ENCODE assay signal across 18 mouse cellular contexts in the genomic region with DNA sequence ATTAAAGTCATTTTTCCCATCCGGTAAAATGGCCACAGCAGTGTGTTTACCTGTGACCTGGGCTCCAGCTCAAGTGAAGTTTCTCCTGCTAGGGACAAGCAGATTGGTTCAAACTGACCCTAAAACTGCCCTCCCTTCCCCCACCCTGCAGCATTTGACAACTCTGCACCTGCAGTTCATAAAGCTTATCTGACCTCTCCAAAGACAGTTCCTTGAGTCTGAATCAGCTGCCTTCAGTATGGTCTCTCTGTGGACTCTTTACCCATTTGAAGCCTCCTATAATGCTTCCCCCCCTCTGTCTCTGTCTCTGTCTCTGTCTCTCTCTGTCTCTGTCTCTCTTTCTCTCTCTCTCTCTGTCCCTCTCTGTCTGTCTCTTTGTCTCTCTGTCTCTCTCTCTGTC. TPM values are rescaled to one million over a fixed set of nuclear protein-coding genes. Genes with fewer than 3 reads are reported as not detected.
A peak's percentile ranks its signal among the peaks of the same experiment; 100 is the strongest.
DNase-seq lines count a peak whose midpoint lies in the region; ATAC-seq and TF ChIP-seq lines count a peak whose summit lies in the region.
"Had no signal": no experiment of that assay in that cellular context is flagged by ENCODE, and none has a peak within 500 bp of the region (broad histone marks: within the 10 kb centered on the region; RNA-seq: fewer than 3 reads in every experiment).

No protein-coding gene starts in this region.

- H3K27ac ChIP-seq in lung, postnatal 0 days (ENCODE audit: low read length) = no peak overlapping the region
- H3K27ac ChIP-seq in stomach, embryonic 16.5 days (ENCODE audit: low read length) = peak overlapping the region; percentile 61
- no peak overlapping the region for H3K27ac ChIP-seq in hindbrain, embryonic 12.5 days
- H3K27ac ChIP-seq: embryonic facial prominence, embryonic 12.5 days; forebrain, embryonic 15.5 days; heart, embryonic 13.5 days had no signal

- H3K4me1 ChIP-seq in lung, postnatal 0 days (ENCODE audit: insufficient read depth, low read depth, low read length) = no peaks in the 10 kb centered on the region
- H3K4me1 ChIP-seq in stomach, embryonic 16.5 days (ENCODE audit: control insufficient read depth, insufficient read depth, low read length) = no peaks in the 10 kb centered on the region
- H3K4me1 ChIP-seq in hindbrain, embryonic 12.5 days = no peaks in the 10 kb centered on the region
- H3K4me1 ChIP-seq: embryonic facial prominence, embryonic 12.5 days; forebrain, embryonic 15.5 days; heart, embryonic 13.5 days had no signal

- TF ChIP-seq EP300 in lung, postnatal 0 days (IDR thresholded peaks at IDR 0.05) = no peak

- H3K4me3 ChIP-seq in lung, postnatal 0 days (ENCODE audit: low read depth, low read length) = no peak overlapping the region
- no peak overlapping the region for H3K4me3 ChIP-seq in stomach, embryonic 16.5 days (replicated peaks; ENCODE audit: low read length)
- H3K4me3 ChIP-seq in hindbrain, embryonic 12.5 days = no peak overlapping the region
- H3K4me3 ChIP-seq: embryonic facial prominence, embryonic 12.5 days; forebrain, embryonic 15.5 days; heart, embryonic 13.5 days had no signal

- no peaks in the 10 kb centered on the region for H3K36me3 ChIP-seq in lung, postnatal 0 days (ENCODE audit: insufficient read depth, low read length)
- no peaks in the 10 kb centered on the region for H3K36me3 ChIP-seq in stomach, embryonic 16.5 days (ENCODE audit: control insufficient read depth, insufficient read depth, low read length)
- H3K36me3 ChIP-seq in hindbrain, embryonic 12.5 days = no peaks in the 10 kb centered on the region
- H3K36me3 ChIP-seq: embryonic facial prominence, embryonic 12.5 days; forebrain, embryonic 15.5 days; heart, embryonic 13.5 days had no signal

- DNase-seq in lung, postnatal 0 days (ENCODE audit: low spot score) = no peak
- no peak for DNase-seq in lung, postnatal 25 days (ENCODE audit: low spot score)
- DNase-seq in right cerebral cortex, adult 2 months (ENCODE audit: low spot score in 2 of 2) = no peak
- DNase-seq in heart, adult 18-20 months = no peak
- DNase-seq: adrenal gland, postnatal 14 days; cerebellum, adult 11-12 months; cerebellum, adult 9-10 months; cerebellum, postnatal 25 days; gastrocnemius, postnatal 10 days; heart, postnatal 36 days had no signal

- TF ChIP-seq CTCF in lung, postnatal 0 days (IDR thresholded peaks at IDR 0.05) = no peak

- H3K4me2 ChIP-seq in lung, postnatal 0 days (replicated peaks; ENCODE audit: low read depth, low read length) = no peak overlapping the region
- no peak overlapping the region for H3K4me2 ChIP-seq in stomach, embryonic 16.5 days (ENCODE audit: low read depth, low read length)
- H3K4me2 ChIP-seq in hindbrain, embryonic 12.5 days (replicated peaks) = no peak overlapping the region
- H3K4me2 ChIP-seq: embryonic facial prominence, embryonic 12.5 days; forebrain, embryonic 15.5 days; heart, embryonic 13.5 days had no signal

- no peak overlapping the region for H3K9ac ChIP-seq in lung, postnatal 0 days (replicated peaks; ENCODE audit: low read depth)
- no peak overlapping the region for H3K9ac ChIP-seq in stomach, embryonic 16.5 days (ENCODE audit: low read length)
- no peak overlapping the region for H3K9ac ChIP-seq in hindbrain, embryonic 12.5 days
- H3K9ac ChIP-seq: embryonic facial prominence, embryonic 12.5 days; forebrain, embryonic 15.5 days; heart, embryonic 13.5 days had no signal

- H3K9me3 ChIP-seq in lung, postnatal 0 days (ENCODE audit: low read length) = no peaks in the 10 kb centered on the region
- H3K9me3 ChIP-seq in stomach, embryonic 16.5 days (replicated peaks; ENCODE audit: control insufficient read depth, low read length) = no peaks in the 10 kb centered on the region
- H3K9me3 ChIP-seq in hindbrain, embryonic 12.5 days (replicated peaks) = no peaks in the 10 kb centered on the region
- H3K9me3 ChIP-seq: embryonic facial prominence, embryonic 12.5 days; forebrain, embryonic 15.5 days; heart, embryonic 13.5 days had no signal

- WGBS in lung, postnatal 0 days = 58% methylated on average over 1 of the region's 1 CpGs
- WGBS in stomach, embryonic 16.5 days = 35% methylated on average over 1 of the region's 1 CpGs
- WGBS in hindbrain, embryonic 12.5 days = 90% methylated on average over 1 of the region's 1 CpGs

- 0 out of 2 replicates have a peak, but pooled peaks have one; percentile 5 for ATAC-seq in lung, postnatal 0 days
- peak; percentile 44; the same call in 1 of the 2 replicates for ATAC-seq in megakaryocyte progenitor cell, adult 5-6 weeks (replicated peaks; ENCODE audit: poor library complexity)
- no peak for ATAC-seq in stomach, embryonic 16.5 days (ENCODE audit: insufficient read depth, low FRiP score)
- no peak for ATAC-seq in hindbrain, embryonic 12.5 days (ENCODE audit: low FRiP score)
- ATAC-seq: activated CD4-positive, CD25-positive, alpha-beta regulatory T cell, adult 4 months; forebrain, embryonic 15.5 days; Patski had no signal

- no peaks in the 10 kb centered on the region for H3K27me3 ChIP-seq in lung, postnatal 0 days (replicated peaks; ENCODE audit: insufficient read depth, low read length)
- H3K27me3 ChIP-seq in stomach, embryonic 16.5 days (ENCODE audit: control insufficient read depth, insufficient read depth, low read length) = no peaks in the 10 kb centered on the region
- no peaks in the 10 kb centered on the region for H3K27me3 ChIP-seq in hindbrain, embryonic 12.5 days
- H3K27me3 ChIP-seq: embryonic facial prominence, embryonic 12.5 days; forebrain, embryonic 15.5 days; heart, embryonic 13.5 days had no signal

RNA-seq across cellular contexts. Expression of gene Efcab5, which starts 28.0 kb away (rescaled TPM):
- 0.26 and 0.31 TPM in 2 replicates for polyA plus RNA-seq in lung, postnatal 0 days (2015; fragmentation: Nextera tagmentation; extraction: Ambion mirVana)
- total RNA-seq in megakaryocyte progenitor cell, adult 5-6 weeks (2015) = 0.54 and 1.3 TPM in 2 replicates
- 0.46 and 1.8 TPM in 2 replicates for total RNA-seq in megakaryocyte progenitor cell, adult 5-6 weeks (2017)
- 0.30 and 0.37 TPM in 2 replicates for polyA plus RNA-seq in stomach, embryonic 16.5 days (2015; fragmentation: Nextera tagmentation; extraction: Ambion mirVana)
- under 1 TPM; 0.15 to 0.31 TPM for total RNA-seq in heart, adult 18-20 months (2021)
- polyA plus RNA-seq in hindbrain, embryonic 12.5 days (2016; fragmentation: Nextera tagmentation; extraction: Ambion mirVana) = 0.27 and 0.47 TPM in 2 replicates

RNA-seq across cellular contexts. Expression of gene Ssh2, which starts 55.3 kb away (rescaled TPM):
- 13.2 TPM in 2 replicates for polyA plus RNA-seq in lung, postnatal 0 days (2015; fragmentation: Nextera tagmentation; extraction: Ambion mirVana)
- total RNA-seq in megakaryocyte progenitor cell, adult 5-6 weeks (2015) = 25.5 and 26.6 TPM in 2 replicates
- total RNA-seq in megakaryocyte progenitor cell, adult 5-6 weeks (2017) = 14.7 and 20.9 TPM in 2 replicates
- polyA plus RNA-seq in stomach, embryonic 16.5 days (2015; fragmentation: Nextera tagmentation; extraction: Ambion mirVana) = 7.4 and 8.4 TPM in 2 replicates
- total RNA-seq in heart, adult 18-20 months (2021) = 10 to 100 TPM; 64.2 to 78.9 TPM
- polyA plus RNA-seq in hindbrain, embryonic 12.5 days (2016; fragmentation: Nextera tagmentation; extraction: Ambion mirVana) = 17.1 and 18.1 TPM in 2 replicates

Comparison
In these comparisons a context has a peak if more than half of its experiments do, and no peak if none do; other contexts are left out.
1. ATAC-seq: peak in lung, postnatal 0 days (single experiment) and megakaryocyte progenitor cell, adult 5-6 weeks (single experiment); none in stomach, embryonic 16.5 days (single experiment) and hindbrain, embryonic 12.5 days (single experiment).